Mouse (Mus musculus) lung, adult 2 months (tissue): ENCODE results near the gene Cbr1. TPM values are rescaled to one million over a fixed set of nuclear protein-coding genes. Genes with fewer than 3 reads are reported as not detected.

Experiments used
- DNase-seq: peaks from one replicate; pipeline ENCODE4 v3.0.0; 2022
- H3K4me1 ChIP-seq: fragments of 200-500 bp; 2 replicates; pipeline ENCODE4 v1.6.1; 2011; ENCODE audit warnings: low read length; ENCODE audit not compliant: control insufficient read depth, insufficient read depth
- H3K4me3 ChIP-seq: fragments of 200-500 bp; replicated peaks from 2 replicates; pipeline ENCODE3; 2011; ENCODE audit warnings: low read depth, mild to moderate bottlenecking, control low read depth, low read length; ENCODE audit errors: extremely low read depth
- CTCF ChIP-seq: fragments of 200-500 bp; IDR thresholded peaks from 2 replicates; pipeline ENCODE4 v1.5.1; 2011; ENCODE audit warnings: mild to moderate bottlenecking, low read length, control low read depth; ENCODE audit not compliant: insufficient read depth
- POLR2A ChIP-seq: fragments of 200-500 bp; IDR thresholded peaks from 2 replicates; pipeline ENCODE4 v1.6.1; 2011; ENCODE audit warnings: low read depth, mild to moderate bottlenecking, control low read depth, low read length, borderline replicate concordance; ENCODE audit errors: extremely low read depth
- WGBS: fragments of 180-500 bp; shearing (Covaris S2); methylation state at CpG from one replicate; pipeline ENCODE4 v1.1.7; 2018; 5-methylcytosine and 5-hydroxymethylcytosine counted together
- polyA plus RNA-seq: library from polyadenylated mRNA; depleted of rRNA; stranded (reverse); fragments of >200 nt; gene quantifications from 2 replicates; pipeline ENCODE4 v1.2.3, GENCODE M21; 2012

Cbr1 gene
- polyA plus RNA-seq, 1 experiment = 90.6 TPM

GRCm38 (mm10) chr16:93595766-93596165 lies 9.9 kb upstream of the Cbr1 start:
- H3K4me3 ChIP-seq = no peak overlapping the region
- no peak for TF ChIP-seq CTCF
- no peaks in the 10 kb centered on the region for H3K4me1 ChIP-seq
- WGBS = 76% methylated on average over 5 of the region's 5 CpGs
- no peak for DNase-seq

DNA sequence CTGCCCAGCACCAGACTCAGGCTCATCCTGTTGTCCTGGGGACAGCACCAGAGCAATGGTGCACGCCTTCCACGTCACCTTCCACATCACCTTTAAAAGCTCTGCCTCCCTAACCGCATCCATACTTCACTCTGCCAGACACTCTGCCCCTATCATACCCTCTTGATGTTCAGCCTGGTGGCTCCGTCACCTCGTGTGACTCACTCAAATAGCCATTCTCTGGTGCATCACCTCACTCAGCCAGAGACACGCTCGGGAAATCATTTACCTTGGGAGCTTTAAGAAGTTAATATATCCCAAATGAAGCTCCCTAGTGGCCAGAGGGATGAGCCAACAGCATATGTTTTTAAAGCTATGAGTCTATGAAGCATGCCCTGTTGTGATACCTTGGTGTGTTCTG lies 8.8 kb upstream of the Cbr1 start:
- Histone ChIP-seq H3K4me1 (no peaks in the 10 kb centered on the region), H3K4me3 (no peak overlapping the region)
- no peak for DNase-seq
- no peak for TF ChIP-seq POLR2A
- no peak for TF ChIP-seq CTCF
- 94% methylated on average over 7 of the region's 7 CpGs for WGBS

DNA sequence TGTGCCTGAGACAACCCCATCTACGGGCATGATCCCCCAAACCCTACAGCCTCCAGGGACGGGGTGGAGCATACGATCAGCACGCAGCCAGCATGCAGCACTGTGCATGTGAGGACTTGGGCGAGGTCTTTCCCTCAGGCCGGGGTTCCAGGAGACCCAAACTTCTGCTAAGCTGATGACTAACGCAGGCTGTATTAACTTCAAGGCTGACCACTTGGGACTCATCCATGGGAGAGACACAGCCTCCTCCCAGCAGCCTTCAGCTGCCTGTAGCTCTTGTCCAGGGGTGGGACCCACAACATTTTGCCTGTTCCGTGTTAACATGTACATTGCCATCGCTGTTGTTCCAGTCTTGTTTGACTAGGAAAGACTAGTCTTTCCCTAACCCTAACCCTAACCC lies 8.1 kb upstream of the Cbr1 start:
- no peak for TF ChIP-seq CTCF
- no peak for TF ChIP-seq POLR2A
- 96% methylated on average over 9 of the region's 9 CpGs for WGBS
- DNase-seq = no peak
- Histone ChIP-seq H3K4me1 (no peaks in the 10 kb centered on the region), H3K4me3 (no peak overlapping the region)

GRCm38 (mm10) chr16:93599461-93599860 lies 6.2 kb upstream of the Cbr1 start:
- 88% methylated on average over 6 of the region's 6 CpGs for WGBS
- Histone ChIP-seq H3K4me3 (no peak overlapping the region), H3K4me1 (peaks cover 4% of the 10 kb centered on the region)
- TF ChIP-seq CTCF (no peak), POLR2A (no peak)
- DNase-seq = no peak

GRCm38 (mm10) chr16:93603439-93604212 lies 2.0 kb upstream of the Cbr1 start, which contains the start of gene Setd4:
TSS of gene Setd4 (minus strand) at chr16:93604063.
- H3K4me3 ChIP-seq = peak within 1 kb of the TSS; percentile 84
- peaks cover 6% of the 10 kb centered on the region for H3K4me1 ChIP-seq
- WGBS = 1% methylated on average over 55 of the region's 55 CpGs
- DNase-seq = peak; percentile 92
- TF ChIP-seq CTCF (no peak), POLR2A (peak; percentile 65)

DNA sequence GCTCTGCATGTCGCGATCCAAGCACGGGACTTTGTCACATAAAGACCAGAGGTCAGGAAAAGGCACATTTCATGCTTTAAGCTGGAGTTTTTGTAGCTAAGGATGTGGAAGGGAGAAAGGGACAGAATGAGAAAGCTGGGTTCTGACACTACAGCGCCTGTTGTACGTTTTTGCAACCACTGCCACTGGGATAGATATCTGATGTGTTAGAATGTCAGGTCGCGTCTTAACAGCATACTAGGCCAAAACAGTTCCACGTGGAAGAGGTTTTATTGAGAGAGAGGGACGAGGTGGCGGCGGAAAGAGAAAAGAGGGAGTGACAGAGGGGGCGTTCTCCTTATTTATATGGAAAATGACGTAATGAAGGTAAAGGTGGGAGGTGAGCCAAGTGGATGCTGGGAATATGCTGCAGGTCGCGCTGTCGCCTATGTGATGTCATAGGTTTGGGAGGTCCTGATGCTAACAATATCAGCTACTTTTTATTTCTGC lies 1.1 kb upstream of the Cbr1 start:
- DNase-seq = no peak
- WGBS = 14% methylated on average over 16 of the region's 16 CpGs
- H3K4me1 ChIP-seq = peaks cover 6% of the 10 kb centered on the region
- no peak for TF ChIP-seq POLR2A
- peak overlapping the region; percentile 84 for H3K4me3 ChIP-seq

DNA sequence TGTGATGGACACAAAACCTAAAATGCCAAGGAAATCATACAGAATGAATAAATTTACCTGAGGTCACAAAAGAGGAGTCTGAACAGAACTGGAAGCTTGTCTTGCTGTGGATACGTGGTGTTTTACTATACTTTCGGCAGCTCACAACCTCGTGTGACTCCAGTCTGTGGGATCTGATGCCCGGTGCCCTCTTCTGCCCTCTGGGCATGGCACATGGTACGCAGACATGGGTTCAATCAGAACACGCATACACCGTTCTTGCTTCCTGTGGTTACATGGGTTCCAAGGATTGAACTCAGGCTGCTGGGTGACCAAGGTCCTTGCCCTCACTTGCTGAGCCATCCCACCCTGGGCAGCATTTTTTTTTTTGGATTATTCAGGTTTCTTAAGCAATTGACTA lies 493 bp downstream of the Cbr1 start:
- WGBS = 87% methylated on average over 7 of the region's 7 CpGs
- peaks cover 6% of the 10 kb centered on the region for H3K4me1 ChIP-seq
- DNase-seq = no peak
- no peak overlapping the region for H3K4me3 ChIP-seq
- no peak for TF ChIP-seq POLR2A
- TF ChIP-seq CTCF = no peak

DNA sequence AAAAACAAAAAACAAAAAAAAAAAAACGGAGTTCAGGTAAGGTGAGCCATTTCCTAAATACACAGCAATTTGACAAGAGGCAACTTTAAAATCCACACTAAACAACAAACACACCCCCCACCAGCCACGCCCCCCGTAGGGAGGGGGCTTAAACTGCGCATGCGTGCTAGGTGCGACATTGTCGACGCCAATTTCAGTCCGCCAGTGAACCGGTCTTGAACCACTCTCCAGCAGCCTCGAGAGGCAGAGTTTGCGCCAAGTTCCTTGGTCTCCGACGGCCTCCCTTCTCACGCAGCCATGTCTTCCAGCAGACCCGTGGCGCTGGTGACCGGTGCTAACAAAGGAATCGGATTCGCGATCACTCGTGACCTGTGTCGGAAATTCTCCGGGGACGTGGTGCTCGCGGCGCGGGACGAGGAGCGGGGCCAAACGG lies 2.0 kb downstream of the Cbr1 start:
- TF ChIP-seq CTCF (no peak), POLR2A (peak; percentile 90; the same call in 1 of the 2 replicates)
- Histone ChIP-seq H3K4me1 (peaks cover 6% of the 10 kb centered on the region), H3K4me3 (peak overlapping the region; percentile 76)
- DNase-seq = peak; percentile 85
- under 1% methylated on average over 32 of the region's 32 CpGs for WGBS

DNA sequence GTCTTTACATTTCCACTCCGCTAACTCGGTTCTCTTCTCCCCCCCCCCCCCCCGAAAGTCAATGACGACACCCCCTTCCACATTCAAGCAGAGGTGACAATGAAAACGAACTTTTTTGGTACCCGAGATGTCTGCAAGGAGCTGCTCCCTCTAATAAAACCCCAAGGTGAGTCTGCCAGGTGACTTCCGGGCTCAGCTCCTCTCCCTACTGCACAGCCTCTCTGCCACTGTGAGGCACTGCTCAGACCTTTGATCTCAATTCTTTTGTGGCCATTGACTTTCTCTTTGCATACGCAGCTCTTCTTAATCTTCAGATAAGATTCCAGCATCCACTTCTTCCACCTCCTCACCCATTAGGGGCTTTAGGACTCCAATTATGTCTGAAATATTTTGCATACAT lies 3.1 kb downstream of the Cbr1 start:
- no peak overlapping the region for H3K4me3 ChIP-seq
- TF ChIP-seq POLR2A (no peak), CTCF (no peak)
- DNase-seq = no peak
- WGBS = 63% methylated on average over 8 of the region's 8 CpGs
- H3K4me1 ChIP-seq = peaks cover 6% of the 10 kb centered on the region

DNA sequence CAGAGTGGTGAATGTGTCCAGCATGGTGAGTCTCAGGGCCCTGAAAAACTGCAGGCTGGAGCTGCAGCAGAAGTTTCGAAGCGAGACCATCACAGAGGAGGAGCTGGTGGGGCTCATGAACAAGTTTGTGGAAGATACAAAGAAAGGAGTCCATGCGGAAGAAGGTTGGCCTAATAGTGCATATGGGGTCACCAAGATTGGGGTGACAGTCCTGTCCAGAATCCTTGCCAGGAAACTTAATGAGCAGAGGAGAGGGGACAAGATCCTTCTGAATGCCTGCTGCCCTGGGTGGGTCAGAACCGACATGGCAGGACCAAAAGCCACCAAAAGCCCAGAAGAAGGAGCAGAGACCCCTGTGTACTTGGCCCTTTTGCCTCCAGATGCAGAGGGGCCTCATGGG lies 4.1 kb downstream of the Cbr1 start:
- Histone ChIP-seq H3K4me1 (no peaks in the 10 kb centered on the region; the same call in 1 of the 2 replicates), H3K4me3 (no peak overlapping the region)
- 92% methylated on average over 4 of the region's 4 CpGs for WGBS
- TF ChIP-seq CTCF = no peak
- no peak for TF ChIP-seq POLR2A
- no peak for DNase-seq
